Mouse (Mus musculus) brain, embryonic 18.5 days (tissue): ENCODE data around the gene Hnrnph3.
"Not testable (repeated sequence)": the region's sequence is repeated elsewhere in the genome, so short reads cannot be mapped to it uniquely, and the experiment has no call there.

Experiments used
- DNase-seq: peaks from one replicate; pipeline ENCODE4 v3.0.0-alpha.2; 2012; ENCODE audit warnings: low read depth, low spot score

Hnrnph3 gene

DNA sequence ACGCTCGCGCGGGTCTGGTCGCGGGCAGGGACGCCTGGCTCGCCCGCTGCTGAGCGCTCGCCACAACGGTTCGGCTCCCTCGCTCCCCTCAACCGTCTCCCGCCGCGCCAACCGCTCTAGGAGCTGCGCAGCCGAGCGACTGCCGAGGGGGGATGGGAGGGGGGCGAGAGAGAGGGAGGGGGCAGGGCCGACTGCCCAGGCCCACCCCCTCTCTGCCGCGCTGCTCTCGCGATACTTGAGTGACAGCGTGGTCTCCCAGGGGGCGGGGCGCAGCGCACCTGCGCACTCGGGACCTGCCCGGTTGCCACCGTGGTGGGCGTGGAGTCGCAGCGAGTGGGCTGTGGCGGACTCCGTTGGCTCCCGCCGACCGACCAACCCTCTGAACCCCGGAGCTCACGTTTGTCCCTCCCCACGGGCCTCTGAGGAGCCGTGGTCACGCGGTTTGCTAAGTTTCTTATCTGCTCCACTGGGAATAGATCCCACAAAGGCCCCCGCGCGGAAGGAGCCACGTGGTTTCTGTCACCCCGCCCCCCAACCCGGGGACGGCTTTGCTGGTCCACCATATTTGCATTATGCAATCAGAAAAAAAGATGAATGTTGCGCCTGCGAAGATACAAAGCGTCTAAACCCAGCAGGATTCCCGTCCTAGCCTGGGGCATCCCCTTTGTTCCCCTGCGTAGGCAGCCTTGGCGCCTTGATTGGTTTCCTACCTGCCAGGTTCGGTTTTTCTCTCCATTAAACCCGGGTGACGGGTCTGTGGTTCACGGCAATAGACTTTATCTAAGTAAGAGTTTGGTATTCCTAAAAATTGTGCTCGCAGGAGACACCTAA lies at the start of gene Hnrnph3, which contains the start of gene Pbld2:
Gene Hnrnph3, minus strand, starts transcription at position 469 of the 831 bp plus-strand sequence.
Gene Pbld2, plus strand, starts transcription at position 567 of the 831 bp plus-strand sequence.
- peak; percentile 96 for DNase-seq

DNA sequence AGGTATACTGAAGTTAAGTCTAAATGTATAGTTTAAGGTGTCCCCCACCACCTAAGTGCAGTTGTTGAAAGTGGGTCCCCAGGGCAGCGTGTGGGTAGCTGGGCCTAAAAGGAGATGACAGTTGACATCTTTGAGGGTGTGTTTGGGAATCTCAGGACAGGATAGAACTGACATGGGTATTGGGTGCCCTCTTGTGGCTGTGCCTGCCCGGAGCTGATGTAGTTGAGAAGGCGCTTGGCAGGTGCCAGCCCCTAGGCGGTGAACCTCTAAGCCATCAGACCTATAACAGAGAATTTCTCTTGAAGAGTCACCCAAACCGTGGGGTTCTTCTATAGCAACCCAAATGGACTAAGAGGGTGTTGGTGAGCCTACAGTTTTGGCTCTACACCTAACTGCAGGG lies 42.0 kb upstream of the Hnrnph3 start:
- peak; percentile 57 for DNase-seq

DNA sequence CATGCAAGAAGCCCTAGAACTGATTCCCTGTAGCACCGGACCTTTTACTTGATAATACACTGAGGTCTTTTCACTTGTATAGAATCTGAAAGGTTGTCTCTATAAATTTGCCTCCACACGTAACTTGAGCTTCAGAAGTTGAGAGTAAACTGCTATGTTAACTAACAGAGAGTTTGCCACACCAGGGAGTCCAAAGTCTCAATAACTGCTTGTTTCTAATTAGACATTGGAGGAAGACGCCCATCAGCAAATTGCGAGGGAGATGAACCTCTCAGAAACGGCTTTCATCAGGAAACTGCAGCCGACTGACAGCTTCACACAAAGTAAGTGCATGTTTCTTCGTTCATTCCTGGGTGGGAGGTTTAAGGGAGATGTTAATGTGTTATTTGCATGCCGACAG lies 41.5 kb upstream of the Hnrnph3 start:
- DNase-seq = no peak

DNA sequence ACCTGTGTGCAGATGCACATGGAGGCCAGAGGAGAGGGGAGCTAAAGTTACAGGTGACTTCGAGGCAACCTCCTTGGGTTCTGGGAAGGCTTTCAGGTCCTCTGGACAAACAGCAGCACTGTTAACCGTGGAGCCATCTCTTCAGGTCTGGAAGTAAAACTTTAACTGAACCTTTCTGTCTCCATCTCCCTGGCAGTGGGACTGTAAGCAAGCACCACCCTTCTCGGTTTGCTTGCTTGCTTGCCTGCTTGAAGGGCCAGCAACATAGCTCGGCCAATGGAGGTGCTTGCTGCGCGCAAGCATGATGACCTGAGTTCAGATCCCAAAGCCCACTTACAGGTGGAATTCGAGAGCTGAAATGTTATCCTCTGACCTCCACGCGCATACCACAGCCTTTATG lies 40.5 kb upstream of the Hnrnph3 start:
- no peak for DNase-seq

DNA sequence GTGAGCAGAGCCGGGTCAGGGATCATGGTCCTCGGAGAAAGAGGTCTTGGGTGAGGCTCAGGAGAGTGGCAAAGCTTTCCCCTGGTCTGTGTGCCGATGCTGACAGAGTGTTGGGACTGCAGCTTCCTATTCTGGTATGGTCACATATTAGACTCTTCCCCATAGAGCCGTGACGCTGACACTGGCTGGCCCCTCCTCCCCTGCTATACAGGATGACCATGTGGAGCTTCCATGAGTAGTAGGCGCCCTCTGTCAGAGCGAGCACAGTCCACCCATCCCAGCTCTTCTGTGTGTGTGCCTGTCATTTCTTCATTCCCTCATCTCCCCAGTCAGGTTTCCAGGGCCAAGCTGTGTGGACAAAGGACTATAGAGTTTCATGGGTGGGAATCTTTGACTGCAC lies 39.3 kb upstream of the Hnrnph3 start:
- no peak for DNase-seq

DNA sequence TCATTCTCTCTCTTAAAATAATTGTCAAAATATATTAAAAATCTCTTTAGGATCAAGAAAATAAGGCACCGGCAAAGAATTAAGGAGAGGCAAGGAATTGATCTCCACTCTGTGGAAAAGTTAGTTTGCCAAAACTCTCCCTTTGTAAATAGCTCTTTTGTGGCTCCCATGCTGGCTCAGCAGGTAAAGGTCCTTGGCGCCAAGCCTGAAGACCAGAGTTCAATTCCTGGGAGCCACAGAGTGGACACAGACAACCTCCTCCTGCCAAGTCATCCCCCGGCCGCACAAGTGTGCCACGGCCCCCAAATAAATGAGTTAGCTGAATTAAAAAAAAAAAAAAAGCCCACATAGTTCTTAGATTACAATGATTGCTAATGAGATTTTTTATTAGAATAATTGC lies 38.7 kb upstream of the Hnrnph3 start:
- no peak for DNase-seq

DNA sequence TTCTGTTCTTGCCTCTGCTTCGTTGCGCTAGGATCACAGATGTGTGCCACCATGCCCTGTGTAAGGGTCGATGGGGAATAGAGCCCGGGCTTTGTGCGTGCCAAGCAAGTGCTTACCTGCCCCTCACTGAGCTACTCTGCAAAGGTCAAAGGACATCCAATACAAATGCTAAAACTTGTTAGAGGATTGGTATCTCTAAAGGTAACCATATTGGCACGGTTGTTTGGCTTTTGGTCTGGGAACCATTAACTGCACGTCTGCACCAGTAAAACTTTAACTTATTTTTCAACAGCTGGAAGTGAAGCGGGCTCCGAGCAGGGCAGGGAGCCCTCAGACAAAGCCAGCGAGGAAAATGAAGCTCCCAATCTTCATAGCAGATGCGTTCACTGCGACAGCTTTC lies 37.2 kb upstream of the Hnrnph3 start:
- DNase-seq = no peak

DNA sequence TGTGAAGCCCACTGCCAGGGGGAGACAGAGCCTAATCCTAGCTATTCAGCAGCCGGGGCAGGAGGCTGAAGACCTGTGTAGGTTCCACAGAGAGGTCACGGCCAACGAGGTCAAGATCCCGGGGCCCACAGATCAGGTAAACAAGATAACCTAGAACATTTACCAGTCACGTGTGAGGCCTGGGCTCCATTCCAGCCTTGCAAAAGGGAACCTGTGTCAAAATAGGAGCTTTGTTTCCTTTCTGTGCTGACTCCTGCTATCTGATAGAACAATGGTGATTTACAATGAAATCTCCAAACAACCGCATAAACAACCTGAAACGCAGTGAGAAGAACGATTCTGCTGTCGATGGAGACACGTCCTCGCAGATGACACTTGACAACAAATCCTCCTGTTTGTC lies 36.4 kb upstream of the Hnrnph3 start:
- no peak for DNase-seq

DNA sequence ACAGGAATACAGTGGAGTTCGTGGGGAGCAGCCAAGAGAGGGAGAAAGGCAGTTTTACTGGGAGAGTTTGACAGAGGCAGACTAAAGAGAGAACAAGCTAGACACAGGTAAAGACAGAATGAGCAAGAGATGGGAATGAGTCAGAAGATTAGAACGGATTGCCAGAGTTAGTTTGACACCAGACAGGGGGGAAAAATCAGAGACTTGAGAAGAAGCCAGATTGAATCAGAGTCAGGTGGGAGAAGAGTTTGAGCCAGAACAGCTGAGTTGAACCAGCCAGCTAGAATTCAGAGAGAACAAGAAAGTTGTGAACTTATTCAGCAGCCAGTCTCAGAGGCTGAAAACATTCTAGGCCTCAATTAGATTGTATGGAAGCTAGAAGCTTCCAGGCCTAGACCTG lies 35.8 kb upstream of the Hnrnph3 start, which contains the start of gene Pbld1:
Gene Pbld1, plus strand, starts transcription at position 301 of the 400 bp plus-strand sequence.
- no peak for DNase-seq

DNA sequence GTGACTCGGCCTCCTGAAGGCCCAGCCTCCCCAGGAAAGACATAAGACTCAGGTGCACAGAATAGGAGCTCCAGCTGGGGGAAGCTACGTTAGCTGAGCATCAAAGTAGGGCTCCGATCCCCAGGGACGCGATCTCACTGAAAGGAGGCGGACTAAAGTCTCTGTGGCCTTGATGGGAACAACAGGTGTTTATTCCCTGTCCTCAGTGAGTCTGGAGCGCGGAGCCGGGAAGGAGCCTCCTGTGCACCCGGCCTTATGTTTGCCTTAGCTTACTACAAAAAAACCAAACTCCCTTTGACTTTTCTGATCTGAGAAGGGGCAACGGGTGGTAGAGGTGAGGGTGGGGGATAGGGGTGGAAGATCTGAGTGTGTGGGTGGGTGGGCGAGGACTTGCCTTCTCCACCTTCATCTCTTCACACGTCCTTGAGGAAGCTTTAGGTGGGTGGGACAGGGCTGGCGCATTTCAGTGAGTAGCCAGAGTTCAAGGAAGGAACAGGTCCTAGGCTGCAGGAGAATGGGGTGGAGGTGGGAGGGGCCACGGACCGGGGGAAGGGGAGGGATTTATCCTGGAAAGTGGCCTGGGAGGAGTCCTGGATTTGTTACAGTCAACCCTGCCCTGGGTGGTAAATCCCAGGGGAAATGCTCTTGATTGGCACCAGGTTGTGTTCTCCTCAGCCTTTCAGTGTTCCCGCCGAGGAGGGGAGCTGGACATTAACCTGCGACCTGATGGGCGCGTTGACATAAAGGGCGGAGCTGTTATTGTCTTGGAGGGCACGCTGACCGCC lies 33.1 kb upstream of the Hnrnph3 start:
- DNase-seq = no peak

DNA sequence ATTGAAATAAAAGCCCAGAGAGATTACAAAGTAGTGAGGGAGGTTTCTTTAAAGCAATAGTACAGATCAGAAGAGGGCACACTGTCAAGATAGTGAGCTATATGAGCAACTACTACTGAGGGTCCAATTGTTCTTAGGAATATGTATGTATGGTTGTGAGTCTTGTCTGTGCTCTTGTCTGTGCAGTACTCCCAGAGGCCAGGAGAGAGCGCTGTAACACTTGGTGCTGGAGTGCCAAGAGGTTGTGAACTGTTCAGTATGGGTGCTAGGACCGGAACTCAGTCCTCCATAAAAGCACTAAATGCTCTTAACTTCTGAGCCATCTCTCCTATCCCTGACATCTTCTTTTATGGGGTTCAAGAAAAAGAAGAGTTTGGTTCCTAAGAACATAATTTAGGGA lies 30.6 kb upstream of the Hnrnph3 start:
- DNase-seq = no peak

DNA sequence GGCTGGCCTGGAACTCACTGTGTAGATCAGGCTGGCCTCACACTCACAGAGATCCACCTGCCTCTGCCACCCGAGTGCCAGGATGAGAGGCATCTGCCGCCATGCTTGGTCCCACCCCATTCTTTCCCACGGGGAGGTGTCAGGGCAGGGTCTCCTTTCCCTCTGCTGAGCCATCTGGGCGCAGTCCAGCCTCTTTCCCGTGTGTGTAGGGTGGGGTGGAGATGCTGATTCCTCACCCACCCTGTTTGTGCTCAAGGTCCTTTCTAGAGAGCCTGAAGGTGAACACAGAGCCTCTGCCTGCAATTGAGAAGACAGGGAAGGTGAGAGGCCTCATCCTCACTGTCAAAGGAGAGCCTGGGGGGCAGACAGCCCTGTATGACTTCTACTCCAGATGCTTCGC lies 30.1 kb upstream of the Hnrnph3 start:
- DNase-seq = not testable (repeated sequence)

DNA sequence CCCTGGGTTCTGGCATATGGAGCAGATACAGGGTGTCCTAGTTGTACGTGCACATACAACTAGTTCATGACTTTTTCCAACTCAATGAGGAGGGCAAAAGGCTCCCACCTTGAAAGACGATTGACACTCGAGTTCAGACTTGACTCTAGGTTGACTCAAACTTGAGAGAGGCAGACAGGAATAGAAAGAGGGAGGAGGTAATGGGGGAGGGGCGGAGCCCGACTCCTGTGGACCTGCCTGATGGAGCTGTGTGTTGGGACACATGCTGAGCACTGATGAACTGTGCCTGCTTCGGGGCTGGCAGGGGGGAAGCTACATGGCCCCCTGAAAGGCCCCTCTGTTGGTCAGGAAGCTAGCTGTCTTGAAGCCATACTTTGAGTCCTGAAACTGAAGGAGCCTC lies 29.0 kb upstream of the Hnrnph3 start:
- no peak for DNase-seq

DNA sequence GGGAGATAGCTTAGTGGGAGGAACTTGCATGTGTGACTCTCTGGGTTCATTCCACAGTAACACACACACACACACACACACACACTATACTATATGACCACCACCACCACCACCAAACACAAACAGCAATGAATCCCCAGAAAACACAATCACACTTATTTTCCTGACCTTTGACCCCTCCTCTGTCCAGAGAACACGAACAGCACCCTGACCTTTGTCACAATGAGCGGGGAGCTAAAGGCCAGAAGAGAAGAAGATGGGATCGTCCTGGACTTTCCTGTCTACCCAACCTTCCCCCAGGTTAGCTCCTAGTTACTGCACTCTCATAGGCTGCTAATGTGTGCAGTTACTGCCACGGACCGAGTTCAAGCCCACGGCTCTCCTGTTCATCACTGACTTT lies 28.0 kb upstream of the Hnrnph3 start:
- DNase-seq = no peak

DNA sequence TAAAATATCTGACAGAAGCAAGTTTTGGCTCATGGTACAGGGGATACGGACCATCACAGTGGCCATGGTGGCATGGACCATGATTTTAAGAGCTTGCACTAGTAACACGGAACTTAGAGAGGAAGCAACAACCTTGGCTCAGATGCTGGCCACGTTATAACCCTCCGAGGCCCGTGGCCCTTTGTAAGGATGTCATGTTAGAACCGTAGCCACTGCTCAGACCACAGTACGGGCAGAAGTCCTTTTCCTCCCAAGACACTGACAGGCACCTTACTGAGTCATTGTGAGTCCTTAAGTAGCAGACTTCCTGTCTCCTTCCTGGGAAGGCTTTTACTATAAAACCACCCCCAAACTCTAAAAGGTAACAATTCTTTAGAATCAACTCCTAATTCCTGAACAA lies 27.2 kb upstream of the Hnrnph3 start:
- no peak for DNase-seq

DNA sequence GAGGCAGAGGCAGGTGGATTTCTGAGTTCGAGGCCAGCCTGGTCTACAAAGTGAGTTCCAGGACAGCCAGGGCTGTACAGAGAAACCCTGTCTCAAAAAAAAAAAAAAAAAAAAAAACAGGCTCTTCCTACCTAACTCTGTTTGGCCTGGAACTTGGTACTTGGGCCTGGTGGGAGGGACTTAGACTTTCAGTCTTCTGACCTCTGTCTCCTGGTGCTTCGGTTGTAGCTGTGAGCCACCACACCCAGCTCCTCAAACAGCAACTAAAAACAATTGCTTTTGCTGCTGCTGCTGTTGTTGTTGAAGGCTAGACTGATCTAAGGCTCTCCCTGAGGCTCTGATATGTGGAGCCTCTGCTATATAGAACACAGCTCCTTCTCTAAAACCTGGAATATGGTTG lies 25.1 kb upstream of the Hnrnph3 start:
- DNase-seq = no peak

DNA sequence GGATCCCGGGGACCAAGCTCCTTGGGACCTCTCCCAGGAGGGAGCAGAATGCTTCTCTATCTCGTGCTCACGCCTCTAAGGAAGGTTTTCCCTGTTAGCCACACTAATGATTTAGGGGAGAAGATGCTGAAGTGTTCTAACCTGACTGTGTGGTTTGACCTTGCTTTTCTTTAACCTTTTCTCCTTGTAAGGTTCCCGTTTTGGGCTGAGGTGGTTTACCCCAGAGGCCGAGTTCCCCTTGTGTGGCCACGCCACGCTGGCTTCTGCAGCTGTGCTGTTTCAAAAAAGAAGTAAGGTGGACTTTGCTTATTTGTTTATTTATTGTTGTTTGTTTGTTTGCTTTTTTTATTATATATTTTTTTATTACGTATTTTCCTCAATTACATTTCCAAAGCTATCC lies 23.7 kb upstream of the Hnrnph3 start:
- DNase-seq = no peak

DNA sequence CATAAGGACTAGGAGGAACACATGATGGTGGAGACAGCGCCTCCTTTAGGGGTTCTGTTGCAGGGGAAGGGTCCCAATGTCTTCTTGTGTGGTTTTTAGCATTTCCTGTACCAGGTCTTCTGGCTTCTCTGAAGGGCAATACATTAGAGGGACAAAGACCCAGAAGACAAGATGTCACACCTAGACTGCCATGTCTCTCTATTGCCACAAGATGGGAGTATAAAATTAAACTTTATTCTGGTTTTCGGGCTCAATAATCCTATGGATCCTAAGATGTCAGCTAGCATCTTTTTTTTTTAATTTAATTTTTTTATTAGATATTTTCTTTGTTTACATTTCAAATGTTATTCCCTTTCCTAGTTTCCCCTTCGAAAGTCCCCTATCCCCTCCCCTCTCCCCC lies 19.1 kb upstream of the Hnrnph3 start:
- no peak for DNase-seq

DNA sequence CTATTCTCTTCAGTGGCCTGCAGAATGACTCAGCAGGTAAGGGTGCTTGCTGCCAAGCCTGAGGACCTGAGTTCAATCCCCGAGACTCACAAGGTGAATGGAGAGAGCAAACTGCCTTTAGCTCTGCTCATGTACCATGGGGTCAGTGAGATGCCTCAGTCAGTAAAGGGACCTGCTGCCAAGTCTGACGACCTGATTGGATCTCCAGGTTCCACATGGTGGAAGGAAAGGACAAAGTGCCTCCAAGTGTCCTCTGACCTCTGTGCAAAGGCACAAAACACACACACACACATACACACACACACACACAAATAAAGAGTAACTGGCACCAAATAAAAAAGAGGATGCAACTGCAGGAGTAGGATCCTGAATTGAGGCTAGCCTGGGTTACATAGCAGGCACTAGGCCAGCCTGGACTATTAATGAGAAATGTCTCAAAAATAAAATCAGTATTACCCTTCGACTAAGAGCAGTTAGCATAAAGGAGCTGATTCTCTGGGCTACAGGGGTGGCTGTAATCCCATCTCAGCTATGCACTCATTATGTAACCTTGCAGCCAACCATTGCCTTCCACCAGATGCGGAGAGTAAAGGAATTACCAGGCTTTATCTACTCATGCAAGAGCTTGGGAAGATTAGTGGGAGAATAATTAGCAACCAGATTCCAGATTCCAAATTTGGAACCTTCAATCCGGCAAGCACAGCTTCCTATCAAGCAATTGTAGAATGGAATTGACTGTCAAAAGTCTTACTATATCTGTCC lies 16.0 kb upstream of the Hnrnph3 start:
- DNase-seq = no peak

DNA sequence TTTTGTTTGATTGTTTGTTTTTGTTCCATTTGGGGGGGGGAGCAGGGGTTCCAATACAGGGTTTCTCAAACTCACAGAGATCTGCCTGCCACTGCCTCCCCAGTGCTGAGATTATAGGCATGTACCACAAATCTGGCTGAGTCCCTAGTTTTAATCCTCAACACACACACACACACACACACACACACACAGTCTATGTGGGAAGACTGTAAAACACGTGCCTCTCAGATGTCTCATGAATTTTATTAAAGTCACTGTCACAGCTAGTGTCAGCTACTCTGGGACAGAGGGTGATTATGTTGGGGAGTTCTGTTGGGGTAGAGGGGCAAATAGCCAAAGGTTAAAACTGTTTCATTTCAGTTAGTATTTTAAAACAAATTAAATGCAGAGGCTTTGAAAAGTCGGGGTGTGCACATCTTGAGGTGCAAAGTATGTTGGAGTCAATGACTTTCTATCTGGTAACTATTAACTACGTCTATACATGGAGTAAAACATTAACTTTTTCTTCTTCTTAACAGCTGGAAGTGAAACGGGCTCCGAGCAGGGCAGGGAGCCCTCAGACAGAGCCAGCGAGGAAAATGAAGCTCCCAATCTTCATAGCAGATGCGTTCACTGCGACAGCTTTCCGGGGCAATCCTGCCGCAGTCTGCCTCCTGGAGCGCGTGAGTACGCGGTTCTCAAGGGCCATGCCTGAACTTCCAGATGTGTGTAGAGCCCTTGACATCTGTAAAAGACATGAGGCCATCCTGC lies 14.7 kb upstream of the Hnrnph3 start:
- no peak for DNase-seq

DNA sequence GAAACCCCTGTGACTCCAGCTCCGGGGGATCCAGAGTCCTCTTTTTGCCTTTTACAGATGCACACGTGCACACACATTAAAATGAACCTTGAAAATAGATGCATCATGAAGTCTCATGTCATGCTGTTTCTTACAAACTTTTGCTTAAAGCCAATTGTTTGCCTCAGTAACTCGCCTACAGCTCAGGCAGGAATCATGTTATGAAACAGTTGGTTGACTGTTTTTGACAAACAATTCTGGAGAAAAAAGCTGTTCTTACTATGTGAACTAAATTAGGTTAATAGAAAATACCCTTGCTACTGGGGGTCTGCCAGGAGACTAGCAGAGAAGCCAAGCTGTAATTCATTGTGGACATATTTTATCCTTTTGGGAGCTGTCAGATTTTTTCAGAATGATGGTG lies 8.9 kb upstream of the Hnrnph3 start:
- no peak for DNase-seq
